Mouse (Mus musculus): Measurements from ENCODE around the gene Polr2f. TPM values are rescaled to one million over a fixed set of nuclear protein-coding genes. Genes with fewer than 3 reads are reported as not detected.

Gene Polr2f
- polyA plus RNA-seq, 1 experiment from 2014 or later = 256 TPM

DNA sequence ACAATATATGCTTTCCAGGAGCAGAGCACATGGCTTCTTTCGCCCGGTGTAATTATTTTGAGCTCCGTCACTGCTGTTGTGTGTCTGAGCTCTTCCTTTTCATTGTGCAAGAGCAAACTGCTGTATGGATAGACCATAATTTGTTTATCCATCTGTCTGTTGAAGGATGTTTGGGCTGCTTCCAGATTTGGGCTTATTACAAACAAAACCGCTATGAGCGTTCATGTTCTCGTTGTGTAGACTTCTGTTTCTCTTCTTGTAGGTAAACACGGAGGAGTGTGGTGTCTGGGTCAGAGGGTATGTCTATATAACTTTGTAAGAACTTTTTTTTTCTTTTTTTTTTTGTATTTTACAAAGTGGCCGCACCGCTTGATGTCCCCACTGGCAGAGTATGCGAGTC lies 44.4 kb downstream of the Polr2f start:
- 61% methylated on average over 10 of the region's 10 CpGs for WGBS
- TF ChIP-seq CTCF (IDR thresholded peaks at IDR 0.05; ENCODE audit: low read depth) = no peak
- H3K36me3 ChIP-seq (ENCODE audit: control insufficient read depth, insufficient read depth) = no peaks in the 10 kb centered on the region
- no peak overlapping the region for H3K9ac ChIP-seq (ENCODE audit: low read depth, low read length)
- H3K4me1 ChIP-seq (replicated peaks; ENCODE audit: control insufficient read depth, insufficient read depth, low read length) = no peaks in the 10 kb centered on the region
- no peak overlapping the region for H3K4me3 ChIP-seq (ENCODE audit: low read depth, low read length)
- H3K27ac ChIP-seq (ENCODE audit: low read depth, low read length) = no peak overlapping the region
- ATAC-seq = no peak
- no peaks in the 10 kb centered on the region for H3K27me3 ChIP-seq (replicated peaks; ENCODE audit: control insufficient read depth, insufficient read depth, low read length)
- H3K4me2 ChIP-seq (replicated peaks; ENCODE audit: low read depth) = no peak overlapping the region
- no peaks in the 10 kb centered on the region for H3K9me3 ChIP-seq (ENCODE audit: control insufficient read depth)

DNA sequence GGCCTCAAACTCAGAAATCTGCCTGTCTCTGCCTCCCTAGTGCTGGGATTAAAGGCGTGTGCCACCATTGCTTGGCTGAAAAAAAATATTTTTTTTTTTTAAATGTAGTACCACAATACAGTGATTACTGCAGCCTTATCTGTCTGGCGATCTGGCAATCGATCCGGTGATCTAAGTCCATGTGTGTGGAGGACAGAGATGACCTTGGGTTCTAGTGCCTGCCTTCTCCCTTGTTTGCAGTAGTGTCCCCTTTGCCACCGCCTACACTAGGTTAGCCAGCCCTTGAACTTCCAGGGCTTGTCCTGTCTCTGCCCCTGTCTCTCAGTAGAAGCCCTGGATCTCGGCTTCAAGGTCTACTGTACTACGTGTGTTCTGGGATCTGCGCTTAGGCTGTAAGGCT lies 47.0 kb downstream of the Polr2f start:
- WGBS = 91% methylated on average over 8 of the region's 8 CpGs
- H3K4me3 ChIP-seq (ENCODE audit: low read depth, low read length) = no peak overlapping the region
- ATAC-seq = no peak
- H3K27ac ChIP-seq (ENCODE audit: low read depth, low read length) = no peak overlapping the region
- no peaks in the 10 kb centered on the region for H3K4me1 ChIP-seq (replicated peaks; ENCODE audit: control insufficient read depth, insufficient read depth, low read length)
- no peaks in the 10 kb centered on the region for H3K9me3 ChIP-seq (ENCODE audit: control insufficient read depth)
- no peak overlapping the region for H3K4me2 ChIP-seq (replicated peaks; ENCODE audit: low read depth)
- H3K9ac ChIP-seq (ENCODE audit: low read depth, low read length) = no peak overlapping the region
- H3K36me3 ChIP-seq (ENCODE audit: control insufficient read depth, insufficient read depth) = no peaks in the 10 kb centered on the region
- TF ChIP-seq CTCF (IDR thresholded peaks at IDR 0.05; ENCODE audit: low read depth) = no peak
- no peaks in the 10 kb centered on the region; the same call in 1 of the 2 replicates for H3K27me3 ChIP-seq (replicated peaks; ENCODE audit: control insufficient read depth, insufficient read depth, low read length)

DNA sequence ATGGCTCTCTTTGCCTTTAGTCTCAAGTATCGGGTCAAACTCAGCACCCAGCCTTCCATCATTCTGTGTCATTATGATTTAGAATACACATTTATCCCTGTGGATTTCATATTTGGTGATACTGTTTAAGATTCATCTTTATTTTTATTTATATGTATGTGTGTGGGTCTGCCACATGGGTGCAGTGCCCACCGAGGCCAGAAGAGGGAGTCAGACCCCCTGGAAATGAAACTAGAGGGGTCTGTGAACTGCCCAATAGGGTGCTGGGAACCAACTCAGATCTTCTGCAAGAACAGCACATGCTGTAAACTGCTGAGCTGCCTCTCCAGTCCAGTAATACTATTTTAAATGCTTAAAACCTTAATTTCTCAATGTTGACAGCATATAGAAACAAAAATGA lies 50.6 kb downstream of the Polr2f start:
- no peaks in the 10 kb centered on the region for H3K4me1 ChIP-seq (replicated peaks; ENCODE audit: control insufficient read depth, insufficient read depth, low read length)
- H3K27ac ChIP-seq (ENCODE audit: low read depth, low read length) = no peak overlapping the region
- H3K4me2 ChIP-seq (replicated peaks; ENCODE audit: low read depth) = no peak overlapping the region
- TF ChIP-seq CTCF (IDR thresholded peaks at IDR 0.05; ENCODE audit: low read depth) = no peak
- no peaks in the 10 kb centered on the region for H3K36me3 ChIP-seq (ENCODE audit: control insufficient read depth, insufficient read depth)
- WGBS = 91% methylated on average over 2 of the region's 2 CpGs
- H3K9me3 ChIP-seq (ENCODE audit: control insufficient read depth) = no peaks in the 10 kb centered on the region
- no peak overlapping the region for H3K4me3 ChIP-seq (ENCODE audit: low read depth, low read length)
- no peak for ATAC-seq
- H3K27me3 ChIP-seq (replicated peaks; ENCODE audit: control insufficient read depth, insufficient read depth, low read length) = no peaks in the 10 kb centered on the region; the same call in 1 of the 2 replicates
- no peak overlapping the region for H3K9ac ChIP-seq (ENCODE audit: low read depth, low read length)

DNA sequence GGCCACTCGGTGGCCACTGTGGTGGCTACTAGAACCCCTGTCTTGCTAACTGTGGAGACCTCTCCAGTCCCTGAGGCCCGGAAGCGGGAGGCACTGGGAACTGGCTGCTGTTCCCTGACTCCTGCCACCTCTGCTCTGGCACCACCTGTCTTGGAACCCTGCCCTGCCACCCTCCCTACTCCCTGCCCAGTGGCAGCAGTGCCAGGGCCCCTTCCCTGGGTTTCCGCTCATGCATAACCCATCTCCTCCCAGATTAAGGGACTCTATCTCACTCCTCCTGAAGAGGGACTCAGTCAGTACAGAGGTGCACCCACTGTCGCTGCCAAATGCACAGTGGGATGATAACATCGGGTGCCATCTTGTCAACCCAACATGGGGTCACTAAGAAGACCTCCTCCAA lies 51.6 kb downstream of the Polr2f start:
- Histone ChIP-seq H3K4me1 (replicated peaks; ENCODE audit: control insufficient read depth, insufficient read depth, low read length) (no peaks in the 10 kb centered on the region), H3K27ac (ENCODE audit: low read depth, low read length) (no peak overlapping the region), H3K27me3 (replicated peaks; ENCODE audit: control insufficient read depth, insufficient read depth, low read length) (no peaks in the 10 kb centered on the region; the same call in 1 of the 2 replicates), H3K36me3 (ENCODE audit: control insufficient read depth, insufficient read depth) (no peaks in the 10 kb centered on the region), H3K9ac (ENCODE audit: low read depth, low read length) (no peak overlapping the region), H3K9me3 (ENCODE audit: control insufficient read depth) (no peaks in the 10 kb centered on the region), H3K4me3 (ENCODE audit: low read depth, low read length) (no peak overlapping the region), H3K4me2 (replicated peaks; ENCODE audit: low read depth) (no peak overlapping the region)
- 89% methylated on average over 6 of the region's 6 CpGs for WGBS
- no peak for ATAC-seq
- TF ChIP-seq CTCF (IDR thresholded peaks at IDR 0.05; ENCODE audit: low read depth) = no peak

GRCm38 (mm10) chr15:79192885-79193845 lies 52.4 kb downstream of the Polr2f start:
- Histone ChIP-seq H3K4me2 (replicated peaks; ENCODE audit: low read depth) (peak overlapping the region; percentile 17; the same call in 1 of the 2 replicates), H3K9me3 (ENCODE audit: control insufficient read depth) (no peaks in the 10 kb centered on the region), H3K4me3 (ENCODE audit: low read depth, low read length) (no peak overlapping the region), H3K36me3 (ENCODE audit: control insufficient read depth, insufficient read depth) (no peaks in the 10 kb centered on the region), H3K27me3 (replicated peaks; ENCODE audit: control insufficient read depth, insufficient read depth, low read length) (no peaks in the 10 kb centered on the region; the same call in 1 of the 2 replicates), H3K4me1 (replicated peaks; ENCODE audit: control insufficient read depth, insufficient read depth, low read length) (no peaks in the 10 kb centered on the region), H3K27ac (ENCODE audit: low read depth, low read length) (no peak overlapping the region; the same call in 1 of the 2 replicates), H3K9ac (ENCODE audit: low read depth, low read length) (no peak overlapping the region)
- 40% methylated on average over 27 of the region's 27 CpGs for WGBS
- ATAC-seq = no peak
- TF ChIP-seq CTCF (IDR thresholded peaks at IDR 0.05; ENCODE audit: low read depth) = no peak

GRCm38 (mm10) chr15:79194048-79194447 lies 53.2 kb downstream of the Polr2f start:
- no peak overlapping the region for H3K27ac ChIP-seq (ENCODE audit: low read depth, low read length)
- no peak for ATAC-seq

More at GRCm38 (mm10) chr15:79194048-79194447, 53.2 kb downstream of the Polr2f start:
- Histone ChIP-seq H3K27me3 (replicated peaks; ENCODE audit: control insufficient read depth, insufficient read depth, low read length) (no peaks in the 10 kb centered on the region; the same call in 1 of the 2 replicates), H3K36me3 (ENCODE audit: control insufficient read depth, insufficient read depth) (no peaks in the 10 kb centered on the region), H3K9ac (ENCODE audit: low read depth, low read length) (no peak overlapping the region), H3K4me3 (ENCODE audit: low read depth, low read length) (no peak overlapping the region), H3K9me3 (ENCODE audit: control insufficient read depth) (no peaks in the 10 kb centered on the region), H3K4me1 (replicated peaks; ENCODE audit: control insufficient read depth, insufficient read depth, low read length) (no peaks in the 10 kb centered on the region), H3K4me2 (replicated peaks; ENCODE audit: low read depth) (no peak overlapping the region)
- no peak for TF ChIP-seq CTCF (IDR thresholded peaks at IDR 0.05; ENCODE audit: low read depth)
- WGBS = 73% methylated on average over 9 of the region's 9 CpGs

Measured in intestine, postnatal 0 days (tissue).